Mouse (Mus musculus) forebrain, embryonic 10.5 days (tissue): ENCODE measurements around the gene Mlxipl. TPM values are rescaled to one million over a fixed set of nuclear protein-coding genes. Genes with fewer than 3 reads are reported as not detected.

Experiments
- DNase-seq: peaks from one replicate; pipeline ENCODE4 v3.0.0-alpha.2; 2017; ENCODE audit warnings: low spot score; ENCODE audit errors: extremely low spot score
- H3K27ac ChIP-seq: fragments of 300-500 bp; sonication (generic); 2 replicates; pipeline ENCODE4 v1.5.1; 2016; ENCODE audit warnings: mild to moderate bottlenecking
- H3K27me3 ChIP-seq: fragments of 300-500 bp; sonication (generic); 2 replicates; pipeline ENCODE4 v1.6.1; 2016; ENCODE audit warnings: mild to moderate bottlenecking; ENCODE audit not compliant: poor library complexity, severe bottlenecking
- H3K36me3 ChIP-seq: fragments of 300-500 bp; sonication (generic); replicated peaks from 2 replicates; pipeline ENCODE4 v1.6.1; 2016; ENCODE audit warnings: mild to moderate bottlenecking, moderate library complexity
- H3K4me1 ChIP-seq: fragments of 300-500 bp; sonication (generic); 2 replicates; pipeline ENCODE4 v1.6.1; 2016
- H3K4me3 ChIP-seq: fragments of 300-500 bp; sonication (generic); 2 replicates; pipeline ENCODE4 v1.5.1; 2016; ENCODE audit warnings: mild to moderate bottlenecking, moderate library complexity
- H3K9me3 ChIP-seq: fragments of 300-500 bp; sonication (generic); 2 replicates; pipeline ENCODE4 v1.6.1; 2016; ENCODE audit warnings: mild to moderate bottlenecking, moderate library complexity
- WGBS: fragments of 180-500 bp; shearing (Covaris S2); methylation state at CpG from one replicate; pipeline ENCODE4 v1.1.7; 2016; 5-methylcytosine and 5-hydroxymethylcytosine counted together
- polyA plus RNA-seq: library from polyadenylated mRNA; unstranded; fragments of >200 nt; fragmentation: Nextera tagmentation; extraction: Ambion mirVana; gene quantifications from 2 replicates; pipeline ENCODE4 v1.2.1, GENCODE M21; 2016

The Mlxipl gene
- polyA plus RNA-seq, 1 experiment from 2014 or later, result 4.0 TPM

- Histone ChIP-seq H3K9me3 (peaks cover under 1% of the 10 kb centered on the region; the same call in 1 of the 2 replicates), H3K36me3 (peaks cover 74% of the 10 kb centered on the region), H3K4me1 (no peaks in the 10 kb centered on the region), H3K27me3 (no peaks in the 10 kb centered on the region), H3K4me3 (no peak overlapping the region), H3K27ac (no peak overlapping the region)
- no peak for DNase-seq
- 89% methylated on average over 7 of the region's 7 CpGs for WGBS
Observed at GRCm38 (mm10) chr5:135161650-135162049, 72.0 kb downstream of the Mlxipl start.

- WGBS, result 95% methylated on average over 8 of the region's 8 CpGs
- H3K36me3 ChIP-seq, result peaks cover 67% of the 10 kb centered on the region
Observed at GRCm38 (mm10) chr5:135162361-135162760, 72.7 kb downstream of the Mlxipl start.

GRCm38 (mm10) chr5:135162821-135163220 lies 73.1 kb downstream of the Mlxipl start:
- Histone ChIP-seq H3K36me3 (peaks cover 63% of the 10 kb centered on the region), H3K4me3 (no peak overlapping the region)
- no peak for DNase-seq

More at GRCm38 (mm10) chr5:135162361-135162760, 72.7 kb downstream of the Mlxipl start:
- Histone ChIP-seq H3K9me3 (no peaks in the 10 kb centered on the region), H3K27me3 (no peaks in the 10 kb centered on the region), H3K4me1 (no peaks in the 10 kb centered on the region), H3K27ac (no peak overlapping the region), H3K4me3 (no peak overlapping the region)
- no peak for DNase-seq

DNA sequence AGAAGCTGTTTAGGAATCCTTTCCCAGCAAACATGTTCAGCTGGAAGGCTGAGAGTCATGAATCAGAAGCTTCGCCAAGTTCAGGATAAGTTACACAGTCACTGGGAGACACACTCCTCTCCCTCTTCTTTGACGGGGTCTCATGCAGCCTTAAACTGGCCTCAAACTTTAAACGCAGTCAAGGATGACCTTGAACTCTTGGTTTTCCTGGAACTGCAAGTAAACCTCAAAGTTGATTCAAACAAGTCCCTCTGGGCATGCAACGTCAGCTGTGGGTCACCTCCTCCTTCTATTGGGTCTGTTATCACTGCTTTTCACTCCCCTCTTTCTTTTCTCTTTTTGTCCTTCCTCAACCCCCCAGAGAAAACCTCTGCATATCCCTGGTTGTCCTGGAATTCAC lies 77.2 kb downstream of the Mlxipl start:
- H3K4me1 ChIP-seq, result peaks cover 18% of the 10 kb centered on the region
- H3K4me3 ChIP-seq, result no peak overlapping the region
- WGBS, result 93% methylated on average over 4 of the region's 4 CpGs
- H3K27ac ChIP-seq, result no peak overlapping the region
- no peak for DNase-seq
- H3K27me3 ChIP-seq, result no peaks in the 10 kb centered on the region
- H3K36me3 ChIP-seq, result peaks cover 33% of the 10 kb centered on the region
- no peaks in the 10 kb centered on the region for H3K9me3 ChIP-seq

More at GRCm38 (mm10) chr5:135162821-135163220, 73.1 kb downstream of the Mlxipl start:
- WGBS, result 93% methylated on average over 6 of the region's 6 CpGs
- Histone ChIP-seq H3K4me1 (peaks cover under 1% of the 10 kb centered on the region; the same call in 1 of the 2 replicates), H3K9me3 (no peaks in the 10 kb centered on the region), H3K27me3 (no peaks in the 10 kb centered on the region), H3K27ac (no peak overlapping the region)

- Histone ChIP-seq H3K4me3 (no peak overlapping the region), H3K27ac (no peak overlapping the region; the same call in 1 of the 2 replicates), H3K4me1 (peaks cover 18% of the 10 kb centered on the region), H3K36me3 (peaks cover 33% of the 10 kb centered on the region), H3K27me3 (no peaks in the 10 kb centered on the region), H3K9me3 (no peaks in the 10 kb centered on the region)
- no peak for DNase-seq
- WGBS, result 98% methylated on average over 4 of the region's 4 CpGs
Observed at GRCm38 (mm10) chr5:135167469-135167868, 77.8 kb downstream of the Mlxipl start.

GRCm38 (mm10) chr5:135168063-135169062 lies 78.7 kb downstream of the Mlxipl start, which contains the start of gene Bcl7b:
Gene Bcl7b, plus strand, starts transcription at chr5:135168283.
- Histone ChIP-seq H3K36me3 (peaks cover 33% of the 10 kb centered on the region), H3K4me1 (peaks cover 18% of the 10 kb centered on the region), H3K4me3 (peak within 1 kb of the TSS; percentile 80), H3K27ac (peak within 1 kb of the TSS; percentile 98), H3K27me3 (no peaks in the 10 kb centered on the region), H3K9me3 (no peaks in the 10 kb centered on the region)
- 2% methylated on average over 95 of the region's 95 CpGs for WGBS
- DNase-seq, result peak; percentile 98

DNA sequence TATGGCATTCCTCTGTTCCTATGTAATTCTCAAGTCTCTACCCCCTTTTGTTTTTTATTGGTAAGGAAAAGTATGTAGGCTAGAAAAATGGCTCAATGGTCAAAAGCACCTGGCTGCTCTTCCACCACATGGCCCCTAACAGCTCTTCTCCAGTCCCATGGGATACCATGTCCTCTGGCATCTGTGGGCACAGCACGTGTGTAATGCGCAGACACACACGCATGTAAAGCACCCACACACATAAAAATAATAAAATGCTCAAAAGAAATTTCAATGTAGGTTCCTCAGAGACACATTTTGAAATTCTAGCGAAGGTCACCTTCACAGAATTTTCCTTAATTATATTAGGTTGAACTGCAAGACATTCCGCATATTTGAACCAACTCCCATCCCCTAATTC lies 79.8 kb downstream of the Mlxipl start:
- Histone ChIP-seq H3K27ac (peak overlapping the region; percentile 98), H3K27me3 (no peaks in the 10 kb centered on the region)
- 96% methylated on average over 5 of the region's 5 CpGs for WGBS

GRCm38 (mm10) chr5:135171688-135172220 lies 82.1 kb downstream of the Mlxipl start:
- Histone ChIP-seq H3K36me3 (peaks cover 56% of the 10 kb centered on the region), H3K4me3 (no peak overlapping the region), H3K27ac (no peak overlapping the region), H3K27me3 (no peaks in the 10 kb centered on the region), H3K9me3 (no peaks in the 10 kb centered on the region), H3K4me1 (peaks cover 18% of the 10 kb centered on the region)
- no peak for DNase-seq
- WGBS, result 91% methylated on average over 6 of the region's 6 CpGs

More for the DNA sequence above, 79.8 kb downstream of the Mlxipl start:
- peaks cover 18% of the 10 kb centered on the region for H3K4me1 ChIP-seq
- no peak for DNase-seq
- H3K4me3 ChIP-seq, result peak overlapping the region; percentile 80
- H3K36me3 ChIP-seq, result peaks cover 36% of the 10 kb centered on the region
- no peaks in the 10 kb centered on the region for H3K9me3 ChIP-seq

DNA sequence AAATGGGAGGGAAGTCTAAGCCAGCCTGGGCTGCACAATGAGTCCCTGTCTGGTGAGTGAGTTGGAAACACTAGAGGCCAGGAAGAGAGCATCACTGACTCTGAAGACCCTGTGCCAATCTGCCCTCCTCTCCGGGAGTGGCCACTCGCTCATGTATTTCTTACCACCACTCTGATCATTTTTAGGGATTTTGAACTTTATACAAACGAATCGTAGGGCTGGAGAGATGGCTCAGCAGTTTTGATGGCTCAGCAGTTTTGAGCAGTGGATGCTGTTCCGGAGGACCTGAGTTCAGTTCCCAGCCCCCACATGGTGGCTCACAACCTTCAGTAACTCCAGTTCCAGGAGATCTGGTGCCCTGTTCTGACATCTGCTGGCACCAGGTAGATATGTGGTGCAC lies 83.3 kb downstream of the Mlxipl start:
- peaks cover 69% of the 10 kb centered on the region for H3K36me3 ChIP-seq

DNA sequence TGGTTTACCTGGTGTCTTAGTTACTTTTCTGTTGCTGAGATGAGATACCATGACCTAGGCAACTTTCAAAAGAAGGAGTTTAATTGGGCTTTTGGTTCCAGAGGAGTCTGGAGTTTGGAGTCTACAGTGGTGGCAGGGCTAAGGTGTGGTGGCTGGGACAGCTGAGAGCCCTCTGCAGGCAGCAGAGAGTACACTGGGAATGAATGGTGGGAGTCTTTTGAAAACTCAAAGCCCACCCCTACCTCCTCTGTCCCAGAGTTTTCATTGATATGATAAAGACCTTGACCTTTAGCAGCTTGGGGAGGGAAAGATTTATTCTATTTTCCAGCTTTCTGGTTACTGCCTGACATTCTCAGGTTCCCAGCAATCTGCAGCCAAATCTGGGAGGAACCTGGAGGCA lies 85.4 kb downstream of the Mlxipl start:
- Histone ChIP-seq H3K4me1 (peaks cover 1% of the 10 kb centered on the region), H3K27me3 (no peaks in the 10 kb centered on the region), H3K4me3 (no peak overlapping the region), H3K36me3 (peaks cover 90% of the 10 kb centered on the region), H3K9me3 (no peaks in the 10 kb centered on the region), H3K27ac (no peak overlapping the region)
- DNase-seq, result no peak

More for the DNA sequence above, 83.3 kb downstream of the Mlxipl start:
- Histone ChIP-seq H3K27ac (no peak overlapping the region), H3K27me3 (no peaks in the 10 kb centered on the region), H3K4me1 (peaks cover 15% of the 10 kb centered on the region), H3K9me3 (no peaks in the 10 kb centered on the region), H3K4me3 (no peak overlapping the region)
- no peak for DNase-seq
- 95% methylated on average over 5 of the region's 5 CpGs for WGBS

DNA sequence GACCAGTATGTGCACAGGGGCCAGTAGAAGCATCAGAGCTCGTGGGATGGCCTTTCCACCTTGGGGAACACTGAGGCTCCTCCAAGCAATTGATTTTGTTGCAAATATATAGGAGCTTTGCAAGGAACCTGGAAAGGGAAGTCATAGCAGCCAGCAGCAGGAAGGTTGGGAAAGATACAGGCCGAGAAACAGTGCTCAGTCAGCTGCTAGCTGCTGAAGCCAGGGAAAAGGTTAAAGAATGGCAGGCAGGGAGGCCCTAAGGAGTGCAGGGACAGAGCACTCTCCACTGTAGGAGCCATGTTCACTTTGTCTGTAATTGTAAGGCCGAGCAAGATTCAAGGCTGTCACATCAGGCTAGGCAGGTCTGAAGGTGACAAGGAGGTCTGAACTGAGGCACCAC lies 88.8 kb downstream of the Mlxipl start:
- no peaks in the 10 kb centered on the region for H3K9me3 ChIP-seq
- H3K27ac ChIP-seq, result no peak overlapping the region
- H3K4me3 ChIP-seq, result no peak overlapping the region
- WGBS, result 81% methylated on average over 3 of the region's 3 CpGs
- peaks cover 97% of the 10 kb centered on the region for H3K36me3 ChIP-seq
- H3K27me3 ChIP-seq, result no peaks in the 10 kb centered on the region
- no peak for DNase-seq
- H3K4me1 ChIP-seq, result no peaks in the 10 kb centered on the region

DNA sequence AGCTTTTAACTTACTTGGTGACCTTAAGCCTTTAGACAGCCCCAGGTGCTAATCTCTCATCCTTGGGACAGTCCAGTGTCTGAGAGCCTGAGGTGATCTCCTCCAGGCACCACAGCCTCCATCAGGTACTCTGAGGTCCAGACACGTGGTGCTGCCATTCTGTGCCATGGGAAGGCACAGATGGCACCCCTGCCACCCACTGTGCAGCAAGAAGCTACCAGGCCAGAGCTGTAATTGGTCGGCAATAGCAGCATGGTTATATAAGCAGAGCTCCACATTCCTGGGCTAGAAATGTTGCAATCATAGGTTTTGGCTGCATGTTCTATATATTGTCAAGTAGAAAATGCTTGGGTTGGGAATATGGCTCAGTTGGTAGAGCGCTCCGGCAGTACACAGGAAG lies 89.3 kb downstream of the Mlxipl start:
- Histone ChIP-seq H3K4me1 (no peaks in the 10 kb centered on the region), H3K27ac (no peak overlapping the region), H3K4me3 (no peak overlapping the region), H3K9me3 (no peaks in the 10 kb centered on the region), H3K36me3 (peaks cover 95% of the 10 kb centered on the region), H3K27me3 (no peaks in the 10 kb centered on the region)
- DNase-seq, result no peak
- 93% methylated on average over 4 of the region's 4 CpGs for WGBS

DNA sequence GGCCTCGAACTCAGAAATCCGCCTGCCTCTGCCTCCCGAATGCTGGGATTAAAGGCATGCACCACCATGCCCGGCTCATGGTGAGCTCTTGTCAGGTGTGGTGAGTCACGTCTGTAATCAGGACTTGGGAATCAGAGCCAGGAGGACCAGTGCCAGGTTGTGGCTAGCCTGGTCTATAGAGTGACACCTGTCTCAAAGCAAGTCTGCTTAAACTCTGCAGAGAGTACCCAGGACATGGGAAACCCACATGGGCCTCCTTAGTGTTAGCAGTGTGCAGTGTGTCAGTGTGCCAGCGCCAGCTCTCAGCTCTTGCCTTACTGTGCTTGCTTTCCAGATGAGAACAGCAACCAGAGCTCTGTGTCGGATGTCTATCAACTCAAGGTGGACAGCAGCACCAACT lies 89.9 kb downstream of the Mlxipl start:
- H3K36me3 ChIP-seq, result peaks cover 91% of the 10 kb centered on the region
- H3K4me3 ChIP-seq, result no peak overlapping the region
- H3K4me1 ChIP-seq, result no peaks in the 10 kb centered on the region
- no peaks in the 10 kb centered on the region for H3K27me3 ChIP-seq
- 95% methylated on average over 7 of the region's 7 CpGs for WGBS
- H3K27ac ChIP-seq, result no peak overlapping the region
- no peak for DNase-seq
- peaks cover 2% of the 10 kb centered on the region for H3K9me3 ChIP-seq
